15 mouse cellular contexts compared by ENCODE assay signal in the genomic region with DNA sequence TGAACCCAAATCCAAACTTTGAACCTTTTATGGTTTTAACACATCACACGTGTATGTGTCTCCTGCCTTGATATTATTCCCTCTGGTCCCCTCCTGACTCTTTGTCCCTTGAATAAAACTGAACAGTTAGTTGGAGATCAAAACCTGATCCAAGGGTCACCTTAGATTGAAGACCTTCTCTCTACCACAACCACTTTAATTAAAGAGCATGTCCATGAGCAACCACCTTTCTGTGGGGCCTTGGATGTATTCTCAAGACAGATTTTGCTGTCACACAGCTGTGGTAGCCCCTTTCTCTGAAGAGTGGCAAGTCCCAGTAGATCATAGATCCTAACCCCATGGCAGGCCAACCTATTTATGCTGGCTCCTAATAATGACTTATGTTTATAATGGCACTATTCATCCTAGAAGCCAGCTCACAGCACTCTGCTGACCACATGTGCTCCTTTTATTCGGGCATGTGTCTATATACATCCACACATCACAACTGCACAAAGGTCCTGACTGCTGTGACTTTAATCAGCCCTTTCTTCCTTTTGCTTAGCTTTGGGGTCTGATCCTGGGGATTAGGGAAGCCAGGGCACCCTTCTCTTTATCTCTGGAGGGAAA.
"Had no signal": no experiment of that assay in that cellular context is flagged by ENCODE, and none has a peak within 500 bp of the region (broad histone marks: within the 10 kb centered on the region; RNA-seq: fewer than 3 reads in every experiment).

No protein-coding gene starts in this region.

- H3K4me2 ChIP-seq: limb, embryonic 12.5 days; liver, embryonic 13.5 days; lung, embryonic 15.5 days; neural tube, embryonic 15.5 days had no signal

- H3K27me3 ChIP-seq: limb, embryonic 12.5 days; liver, embryonic 13.5 days; lung, embryonic 15.5 days; neural tube, embryonic 15.5 days had no signal

- ATAC-seq: intestine, postnatal 0 days; liver, postnatal 0 days had no signal

- H3K36me3 ChIP-seq: limb, embryonic 12.5 days; liver, embryonic 13.5 days; lung, embryonic 15.5 days; neural tube, embryonic 15.5 days had no signal

- DNase-seq: kidney, adult 8-10 months; kidney, postnatal 25 days; liver; liver, embryonic 13.5 days; liver, postnatal 0 days; lung, postnatal 4 days; right cerebral cortex, postnatal 4 days; spleen, adult 18-20 months; thymus, adult 18-20 months; thymus, postnatal 14 days had no signal

- H3K4me3 ChIP-seq: limb, embryonic 12.5 days; liver, embryonic 13.5 days; lung, embryonic 15.5 days; myocyte; neural tube, embryonic 15.5 days had no signal

- H3K9me3 ChIP-seq: limb, embryonic 12.5 days; liver, embryonic 13.5 days; lung, embryonic 15.5 days; neural tube, embryonic 15.5 days had no signal

- H3K9ac ChIP-seq: limb, embryonic 12.5 days; liver, embryonic 13.5 days; liver, postnatal 0 days; lung, embryonic 15.5 days; neural tube, embryonic 15.5 days had no signal

- H3K4me1 ChIP-seq: limb, embryonic 12.5 days; liver, embryonic 13.5 days; lung, embryonic 15.5 days; neural tube, embryonic 15.5 days had no signal

- H3K27ac ChIP-seq: limb, embryonic 12.5 days; liver, embryonic 13.5 days; lung, embryonic 15.5 days; neural tube, embryonic 15.5 days had no signal
